Mouse (Mus musculus) spleen, adult 12 weeks (tissue): ENCODE data around the gene Pemt.

Experiments used
- DNase-seq: peaks from one replicate; pipeline ENCODE4 v3.0.0; 2022; ENCODE audit warnings: low spot score

Gene Pemt

DNA sequence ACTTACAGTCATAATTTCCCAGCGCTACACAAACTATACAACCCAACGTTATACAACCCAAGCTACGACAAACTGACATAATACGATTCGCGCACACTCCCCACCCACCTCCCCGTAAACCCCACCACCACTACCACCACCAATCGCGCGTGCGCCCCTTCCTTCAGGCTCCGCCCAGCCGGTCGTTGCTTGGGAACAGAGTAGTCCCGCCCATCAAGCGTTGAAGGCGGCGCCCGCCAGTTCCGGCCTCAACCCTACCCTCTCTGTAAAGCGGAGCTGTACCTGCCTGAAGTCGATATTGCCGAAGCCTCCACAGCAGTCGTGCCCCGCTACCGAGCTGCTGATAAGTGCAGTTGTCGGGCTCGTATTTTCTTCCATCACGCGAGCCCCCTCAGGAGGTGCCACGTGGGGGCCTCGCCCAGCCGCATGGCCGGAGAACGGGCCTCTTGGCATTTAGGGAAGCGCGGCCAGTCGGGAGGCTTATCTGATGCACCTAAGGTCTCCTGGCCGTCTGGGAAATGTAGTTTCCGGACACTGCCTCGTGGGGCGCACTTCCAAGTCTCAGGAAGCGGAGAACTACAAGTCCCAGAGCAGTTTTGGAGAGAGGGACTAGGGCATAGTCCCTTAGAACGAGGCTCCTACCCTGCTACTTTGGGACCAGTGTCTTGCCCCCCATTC is at the start of gene Pemt:
Gene Pemt, minus strand, starts transcription at position 432 of the 678 bp plus-strand sequence.
- peak; percentile 81 for DNase-seq

DNA sequence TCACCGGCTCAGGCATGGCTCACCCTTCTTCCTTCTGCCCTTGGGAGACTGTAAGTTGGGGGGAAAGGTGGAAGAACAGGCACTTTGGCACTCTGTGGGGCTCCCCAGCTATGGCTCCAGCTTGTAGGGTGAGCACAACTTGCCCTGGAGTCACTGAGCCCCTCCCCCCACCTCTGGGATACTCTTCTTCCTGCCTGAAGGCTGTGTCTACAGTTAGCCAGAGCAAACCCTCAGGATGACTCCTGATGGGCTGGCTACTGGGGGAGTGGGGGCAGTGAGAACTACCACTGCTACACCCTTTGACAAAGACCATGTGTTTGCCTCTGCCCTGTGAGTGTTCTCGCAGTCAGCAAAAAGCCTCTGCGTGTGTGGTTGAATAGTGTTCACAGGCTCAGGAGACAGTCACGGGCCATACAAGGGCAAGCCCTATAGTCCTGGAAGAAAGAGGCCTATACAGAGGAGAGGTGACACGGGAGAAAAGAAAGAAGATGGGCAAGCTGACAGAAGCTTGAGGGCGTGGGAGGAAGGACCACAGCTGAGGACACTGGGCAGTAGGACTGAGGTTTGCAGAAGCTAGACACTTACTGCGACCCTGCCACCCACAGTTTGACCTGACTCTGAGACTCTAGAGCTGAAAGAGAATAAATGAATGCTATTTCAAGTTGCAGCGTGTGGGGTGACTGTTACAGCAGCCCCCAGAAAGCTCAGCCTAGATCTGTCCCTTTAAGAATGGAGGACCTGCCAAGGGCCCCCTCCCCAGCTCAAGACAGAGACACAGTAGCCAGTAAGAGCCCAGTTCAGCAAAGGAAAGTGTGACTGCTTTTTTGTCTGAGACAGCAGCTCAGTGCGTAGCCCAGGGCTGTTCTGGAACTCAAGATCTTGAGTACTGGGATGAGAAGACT is 48.9 kb upstream of the Pemt start:
- no peak for DNase-seq

DNA sequence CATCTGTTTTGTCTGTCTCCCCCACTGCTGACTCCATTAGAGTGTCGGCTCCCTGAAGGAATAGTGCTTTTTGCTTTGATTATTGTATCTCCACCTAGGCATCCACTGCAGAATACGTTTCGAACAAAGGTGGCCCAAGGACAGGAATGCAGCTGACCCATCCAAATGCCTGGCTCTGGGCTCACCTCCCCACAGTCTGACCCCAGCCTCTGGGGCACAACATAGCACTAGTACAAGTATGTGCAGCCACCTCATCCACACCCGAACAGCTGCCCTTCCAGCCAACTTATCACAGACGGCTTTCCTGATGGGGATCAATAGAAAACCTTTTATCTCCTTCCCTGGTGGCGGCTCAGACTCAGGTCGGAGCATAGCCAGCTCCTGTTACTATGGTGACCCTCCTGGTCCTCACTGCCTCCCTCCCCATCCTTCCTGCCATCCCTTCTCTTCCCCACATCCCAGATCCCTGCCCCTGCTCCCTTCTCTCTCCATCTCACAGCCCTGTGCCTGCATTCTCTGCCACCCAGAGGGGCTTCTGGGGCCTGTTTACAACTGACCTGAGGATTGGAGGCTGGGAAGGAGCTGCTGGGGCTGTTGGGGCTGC is 47.8 kb upstream of the Pemt start:
- DNase-seq, result no peak

DNA sequence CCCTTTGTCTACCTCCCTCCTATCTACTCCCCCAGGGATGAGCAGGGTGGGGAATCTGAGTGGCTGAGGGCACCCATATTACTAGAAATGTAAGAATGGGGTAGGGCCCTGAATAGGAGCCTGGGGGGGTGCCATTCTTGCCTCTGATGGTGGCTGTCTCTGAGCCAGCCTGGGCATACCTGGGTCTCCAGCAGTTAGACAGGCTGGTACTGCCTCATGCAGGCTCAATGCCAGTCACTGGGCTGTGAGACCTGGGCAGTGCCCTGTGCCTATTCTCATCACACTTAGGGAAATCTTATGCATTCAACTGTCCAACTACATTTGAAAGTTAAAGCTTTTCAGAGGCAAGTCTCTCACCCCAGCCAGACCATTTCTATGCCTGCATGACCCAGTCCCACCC is 46.9 kb upstream of the Pemt start:
- DNase-seq, result no peak

DNA sequence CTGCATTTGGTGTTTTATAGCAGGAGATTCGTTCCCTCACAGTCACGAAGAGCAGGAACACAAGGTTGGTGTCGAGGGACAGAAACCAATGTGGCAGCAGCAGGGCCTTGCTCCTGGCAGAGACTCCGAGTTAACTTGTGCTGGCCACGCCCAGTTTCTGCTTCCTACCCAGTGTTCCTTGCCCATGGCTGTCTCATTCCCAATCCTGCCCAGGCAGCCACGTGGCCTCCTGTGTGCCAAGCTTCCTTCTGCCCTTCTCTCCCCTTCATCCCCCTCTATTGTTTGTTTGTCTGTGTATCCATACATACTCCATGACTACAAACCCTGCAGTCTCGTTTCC is 45.1 kb upstream of the Pemt start:
- no peak for DNase-seq

DNA sequence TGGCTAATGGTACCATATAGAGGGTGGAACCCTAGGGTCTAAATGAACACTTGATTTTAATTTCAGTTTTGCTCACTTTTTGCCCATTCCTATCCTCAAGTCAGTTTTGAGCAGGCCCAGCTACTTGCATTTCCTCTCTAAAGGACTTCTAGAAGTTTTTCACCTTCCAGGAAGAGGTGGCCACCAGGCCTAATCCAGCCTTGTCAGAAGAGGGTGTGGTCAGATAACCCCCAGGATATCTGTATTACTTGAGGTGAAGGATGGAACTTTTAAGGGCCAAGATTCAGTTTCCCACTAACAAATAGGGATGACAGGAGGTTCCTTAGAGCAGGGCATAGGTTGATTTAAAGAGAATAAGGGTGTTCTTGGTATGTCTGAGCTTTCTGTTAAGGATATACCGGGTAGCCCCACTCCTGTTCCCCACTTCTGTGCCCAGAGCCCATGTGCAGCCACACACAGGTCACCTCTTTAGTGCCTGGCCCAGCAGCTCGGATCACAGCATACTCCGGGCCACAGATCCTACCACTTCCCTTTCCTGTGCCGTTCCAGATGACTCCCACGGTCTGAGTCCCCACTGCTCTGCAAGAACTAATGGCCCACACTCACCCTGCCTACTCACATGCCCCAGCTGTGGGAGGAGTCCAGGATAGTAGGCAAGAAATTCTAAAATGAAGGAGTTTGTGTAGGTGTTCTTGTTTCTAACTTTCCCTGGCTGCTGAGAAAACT is 44.6 kb upstream of the Pemt start:
- DNase-seq, result no peak

DNA sequence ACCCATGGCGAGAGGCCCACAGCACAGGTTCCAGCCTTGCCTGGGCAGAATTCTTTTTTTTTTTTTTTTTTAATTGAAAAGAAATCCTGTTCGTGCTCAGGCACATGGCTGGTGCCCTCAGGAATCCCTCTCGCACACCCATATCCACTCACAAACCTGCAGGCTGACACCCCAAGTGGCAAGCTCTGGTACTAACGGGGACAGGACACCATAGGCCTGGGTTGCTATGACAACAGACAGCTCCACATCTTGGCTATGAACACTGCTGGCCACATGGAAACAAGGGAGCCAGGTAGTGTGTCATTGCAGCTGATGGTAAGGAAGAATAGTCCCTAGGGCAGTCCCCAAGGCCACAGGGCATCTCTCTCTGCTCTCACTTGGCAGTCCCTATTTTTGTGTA is 42.7 kb upstream of the Pemt start:
- DNase-seq, result no peak

DNA sequence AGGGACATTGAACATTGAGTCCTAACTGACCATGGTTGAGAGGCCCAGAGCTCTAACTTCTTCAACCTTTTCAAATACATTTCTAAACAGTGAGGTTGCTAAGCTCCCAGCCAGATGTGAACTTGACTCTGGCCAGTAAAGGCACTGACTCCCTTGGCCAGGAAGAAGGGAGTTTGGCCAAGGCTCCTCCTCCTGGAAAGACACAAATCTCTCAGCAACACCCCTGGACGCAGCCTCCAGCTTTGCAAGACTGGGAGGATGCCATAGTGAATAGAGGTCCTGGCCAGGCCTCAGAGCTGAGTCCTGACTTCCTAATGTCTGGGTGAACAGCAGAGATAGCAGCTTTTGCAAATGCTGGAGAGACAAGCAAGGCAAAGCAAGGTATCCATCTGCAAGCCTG is 40.4 kb upstream of the Pemt start:
- no peak for DNase-seq

DNA sequence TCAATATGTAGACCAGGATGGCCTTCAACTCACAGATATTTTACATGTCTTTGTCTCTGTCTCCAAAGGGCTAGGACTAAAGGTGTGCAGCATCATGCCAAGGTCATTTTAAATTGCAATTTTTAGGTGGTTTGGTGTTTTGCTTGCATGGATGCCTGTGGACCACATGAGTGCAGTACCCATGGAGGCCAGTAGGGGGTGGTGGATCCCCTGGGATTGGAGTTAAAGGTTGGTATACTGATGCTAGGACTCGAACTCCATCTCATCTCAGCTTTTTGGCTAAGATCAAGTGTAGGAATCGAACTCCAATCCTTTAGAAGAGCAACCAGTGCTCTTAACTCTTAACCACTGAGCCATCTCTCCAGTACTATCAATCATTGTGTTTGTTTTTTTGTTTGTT is 38.3 kb upstream of the Pemt start:
- peak; percentile 58 for DNase-seq

DNA sequence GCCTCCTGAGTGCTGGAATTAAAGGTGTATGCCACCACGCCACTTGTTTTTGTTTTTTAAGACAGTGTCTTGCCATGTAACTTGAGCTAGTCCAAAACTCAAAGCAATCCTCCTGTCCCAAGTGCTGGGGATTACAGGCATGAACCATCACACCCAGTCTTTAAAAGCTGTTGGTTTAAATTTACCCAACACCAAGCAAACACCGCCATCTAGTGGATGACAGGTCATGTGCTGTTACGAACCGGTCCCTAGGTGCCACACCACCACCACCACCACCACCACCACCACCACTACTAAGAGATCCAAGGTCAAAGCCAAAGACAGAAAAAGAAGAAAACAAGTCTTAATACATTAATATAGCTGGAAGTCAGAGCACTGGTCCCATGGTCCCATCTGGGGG is 30.5 kb upstream of the Pemt start:
- DNase-seq, result peak; percentile 31

DNA sequence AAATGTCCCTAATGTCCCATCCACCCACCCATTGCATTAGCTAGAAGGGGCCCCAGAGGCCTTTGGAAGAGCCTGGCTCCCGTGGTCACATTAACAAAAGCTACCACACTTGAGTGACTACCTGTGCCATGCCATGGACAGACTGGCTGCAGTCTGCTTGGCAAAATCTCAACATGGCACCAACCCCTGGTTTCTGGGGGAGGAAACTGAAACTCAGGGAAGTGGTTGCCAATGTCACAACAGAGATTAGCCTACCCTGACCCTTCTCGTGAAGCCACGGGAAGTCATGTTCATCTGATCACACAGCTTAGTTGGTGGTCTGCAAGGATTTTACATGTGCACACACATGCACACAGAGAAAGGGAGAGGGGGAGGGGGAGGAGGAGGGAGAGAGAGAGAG is 29.9 kb upstream of the Pemt start:
- no peak for DNase-seq

DNA sequence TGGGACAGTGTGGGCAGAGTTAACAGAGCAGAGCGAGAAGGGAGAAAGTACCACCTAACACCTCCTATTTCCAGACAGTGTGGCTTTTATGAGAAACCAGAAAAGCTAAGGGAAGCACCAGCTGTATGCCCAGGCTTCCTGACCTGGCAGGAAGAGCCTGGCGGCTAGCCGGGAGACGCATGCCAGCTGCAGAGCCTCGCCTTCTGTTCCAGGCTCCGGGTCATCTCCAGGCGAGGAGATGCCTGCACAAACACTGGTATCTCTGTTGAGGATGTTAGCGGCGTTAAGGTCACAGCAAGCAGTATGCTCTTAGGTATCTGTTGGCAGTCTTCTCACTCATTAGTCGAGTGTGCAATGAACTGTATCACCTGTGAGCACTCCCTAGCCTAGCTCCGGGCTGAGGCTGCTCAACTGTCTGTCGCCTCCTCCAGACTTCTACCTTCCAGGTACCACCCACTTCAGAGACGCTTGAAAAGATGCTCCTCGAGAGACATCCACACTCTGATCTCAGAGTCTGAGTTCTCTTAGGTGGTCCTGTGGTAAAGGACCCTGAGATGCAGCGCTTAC is 27.7 kb upstream of the Pemt start:
- no peak for DNase-seq

DNA sequence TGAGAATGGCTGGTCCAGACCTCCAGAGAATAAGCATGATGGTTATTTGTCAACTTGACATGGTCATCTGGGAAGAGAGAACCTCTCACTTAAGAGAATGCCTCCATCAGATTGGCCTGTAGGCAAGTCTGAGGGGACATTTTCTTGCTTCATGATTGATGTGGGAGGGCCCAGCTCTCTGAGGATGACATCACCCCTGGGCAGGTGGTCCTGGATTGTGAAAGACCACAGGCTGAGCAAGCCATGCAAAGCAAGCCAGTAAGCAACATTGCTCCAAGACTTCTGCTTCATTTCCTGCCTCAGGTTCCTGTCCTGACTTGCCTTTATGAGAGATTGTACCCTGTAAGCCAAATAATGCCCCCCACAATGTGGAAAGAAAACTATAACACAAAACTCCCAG is 26.8 kb upstream of the Pemt start:
- DNase-seq, result no peak

DNA sequence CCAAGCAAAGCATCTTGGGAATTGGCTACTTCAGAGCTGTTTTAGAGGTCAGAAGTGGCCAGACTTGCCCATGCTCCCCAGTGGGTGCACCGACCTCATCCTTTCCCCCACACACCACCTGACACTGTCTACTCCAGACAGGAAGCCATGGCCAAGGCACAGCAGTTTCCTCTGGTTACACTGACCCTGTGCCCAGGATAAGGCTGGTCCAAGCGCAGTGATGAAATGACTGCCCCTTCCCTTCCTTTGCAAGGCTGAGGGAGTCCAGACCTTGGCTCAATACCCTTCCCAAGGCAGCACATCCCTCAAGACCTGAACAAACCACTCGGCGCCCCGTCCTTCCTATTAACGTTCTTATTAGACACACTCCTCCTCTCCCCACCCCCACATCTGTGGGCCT is 24.9 kb upstream of the Pemt start:
- no peak for DNase-seq

DNA sequence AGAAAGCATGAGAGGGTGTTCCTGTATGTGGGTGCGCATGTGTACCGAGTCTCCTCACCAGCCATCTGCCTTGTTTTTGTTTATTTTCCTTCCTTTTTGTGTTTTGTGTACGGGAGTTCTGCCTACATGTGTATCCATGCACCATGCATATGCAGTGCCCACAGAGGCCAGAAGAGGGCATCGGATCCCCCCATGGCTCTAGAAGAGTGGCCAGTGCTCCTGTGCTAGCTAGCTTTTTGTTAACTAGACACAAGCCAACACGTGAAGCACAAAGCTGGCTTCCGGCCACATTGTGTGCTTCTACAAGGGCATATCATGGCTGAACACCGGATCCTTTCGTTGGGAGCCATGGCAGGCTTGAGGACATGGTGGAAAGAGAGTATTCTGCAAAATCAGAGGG is 24.3 kb upstream of the Pemt start:
- peak; percentile 35 for DNase-seq

DNA sequence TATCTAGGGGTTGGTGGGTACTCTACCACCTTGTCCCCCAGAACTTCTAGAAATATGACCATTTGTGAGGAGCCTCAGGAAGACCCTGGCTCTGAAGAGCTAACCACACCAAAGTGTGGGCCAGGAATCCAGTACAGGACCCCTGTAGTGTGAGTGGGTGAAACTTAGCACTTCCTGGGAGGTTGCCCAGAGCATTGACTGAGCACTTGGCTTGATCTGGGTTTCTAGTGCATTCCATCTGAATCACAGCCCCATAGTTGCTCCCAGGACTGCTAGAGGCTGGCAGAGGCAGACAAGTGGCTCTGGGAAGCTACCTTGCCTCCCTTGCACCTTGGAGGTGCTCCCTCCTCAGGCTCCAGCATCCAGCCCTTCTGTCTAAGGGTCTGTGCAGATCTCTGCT is 22.3 kb upstream of the Pemt start:
- DNase-seq, result no peak

DNA sequence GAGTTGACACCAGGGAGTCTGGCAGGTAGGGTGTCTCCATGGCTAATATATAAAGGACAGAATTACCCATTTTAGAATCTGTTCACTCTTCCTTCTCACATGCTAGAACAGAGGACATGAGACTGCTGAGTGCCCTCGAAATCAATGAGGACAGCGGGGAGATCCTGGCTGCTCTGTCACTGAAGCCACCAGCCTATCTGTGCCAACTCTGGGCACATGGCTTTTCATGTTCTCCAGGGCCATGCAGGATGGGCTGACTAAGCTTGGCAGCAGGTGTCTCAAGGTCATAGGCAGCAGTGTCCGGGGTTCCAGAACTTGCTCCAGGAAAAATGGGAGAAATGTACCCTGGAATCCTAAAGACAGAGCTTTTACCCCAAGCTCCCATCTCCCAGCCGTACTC is 21.4 kb upstream of the Pemt start:
- no peak for DNase-seq

DNA sequence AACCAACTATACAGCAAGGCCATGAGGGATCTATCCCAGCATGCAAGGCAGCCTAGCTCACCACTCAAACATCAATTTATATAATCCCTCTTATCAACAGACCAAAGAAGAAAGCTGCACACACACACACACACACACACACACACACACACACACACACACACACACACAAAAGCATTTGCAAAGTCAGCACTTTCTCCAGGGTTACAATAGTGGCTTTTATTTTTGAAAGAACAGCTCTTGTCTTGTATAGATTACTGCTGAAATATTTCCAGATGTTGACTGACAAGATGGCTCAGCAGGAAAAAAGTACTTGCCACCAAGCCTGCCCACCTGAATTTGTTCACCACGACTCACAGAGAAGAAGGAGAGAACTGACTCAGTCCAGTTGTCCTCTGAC is 19.0 kb upstream of the Pemt start:
- no peak for DNase-seq

DNA sequence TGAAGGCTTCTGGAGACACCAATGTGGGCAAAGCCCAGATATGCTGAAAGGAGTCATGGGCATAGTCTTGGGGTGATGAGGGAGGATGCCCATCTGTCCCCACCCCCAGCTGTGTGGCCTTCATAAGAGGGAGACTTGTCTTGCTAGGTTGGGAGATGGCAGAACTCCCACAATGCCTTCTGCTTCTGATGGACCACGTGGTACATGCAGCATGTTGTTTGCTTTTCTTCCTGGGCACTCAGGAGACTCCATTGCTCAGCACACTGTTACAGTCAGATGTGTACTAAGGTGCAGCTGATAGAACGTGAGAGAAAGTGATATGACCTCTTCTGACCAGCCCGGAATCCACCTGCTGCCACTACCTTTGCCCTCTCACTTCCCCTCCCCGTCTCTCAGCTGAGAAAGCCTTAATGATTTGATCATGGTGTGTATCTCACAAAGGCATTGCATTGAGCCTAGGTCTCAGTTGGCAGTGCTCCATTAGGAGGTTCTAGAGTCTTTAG is 15.3 kb upstream of the Pemt start:
- DNase-seq, result no peak

DNA sequence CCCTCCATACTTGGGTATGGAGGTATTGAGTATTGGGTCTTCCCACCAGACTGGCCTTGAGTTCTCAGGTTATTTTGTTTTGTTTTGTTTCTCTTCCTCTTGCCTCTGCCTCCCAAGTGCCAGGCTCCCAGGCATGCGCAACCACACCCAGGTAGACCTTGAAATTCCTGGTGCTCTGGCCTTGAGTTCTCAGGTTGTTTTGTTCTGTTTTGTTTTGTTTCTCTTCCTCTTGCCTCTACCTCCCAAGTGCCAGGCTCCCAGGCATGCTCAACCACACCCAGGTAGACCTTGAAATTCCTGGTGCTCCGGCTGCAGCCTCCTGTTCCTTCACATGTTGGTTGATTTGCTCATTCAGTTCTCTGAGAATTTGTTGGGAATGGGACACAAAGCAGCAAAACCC is 13.7 kb upstream of the Pemt start:
- no peak for DNase-seq

DNA sequence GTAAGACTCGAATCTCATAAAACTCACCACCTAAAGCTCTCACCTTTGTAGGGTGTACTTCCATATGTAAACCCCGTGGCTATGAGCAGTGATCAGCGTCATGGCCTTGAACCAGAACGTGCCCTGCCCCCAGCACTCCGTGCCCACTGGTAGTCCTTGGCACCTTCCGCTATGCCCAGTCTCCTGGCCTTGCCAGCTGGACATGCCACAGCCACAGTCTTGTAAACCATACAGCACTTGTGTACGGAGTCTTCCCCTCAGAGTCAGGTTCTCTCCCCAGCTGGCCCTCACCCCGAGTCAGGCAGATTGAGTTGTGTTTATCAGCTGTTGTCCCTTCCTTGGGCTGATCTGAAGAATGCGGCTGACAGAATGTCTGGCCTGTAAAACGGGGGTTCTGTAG is 12.2 kb upstream of the Pemt start:
- no peak for DNase-seq

DNA sequence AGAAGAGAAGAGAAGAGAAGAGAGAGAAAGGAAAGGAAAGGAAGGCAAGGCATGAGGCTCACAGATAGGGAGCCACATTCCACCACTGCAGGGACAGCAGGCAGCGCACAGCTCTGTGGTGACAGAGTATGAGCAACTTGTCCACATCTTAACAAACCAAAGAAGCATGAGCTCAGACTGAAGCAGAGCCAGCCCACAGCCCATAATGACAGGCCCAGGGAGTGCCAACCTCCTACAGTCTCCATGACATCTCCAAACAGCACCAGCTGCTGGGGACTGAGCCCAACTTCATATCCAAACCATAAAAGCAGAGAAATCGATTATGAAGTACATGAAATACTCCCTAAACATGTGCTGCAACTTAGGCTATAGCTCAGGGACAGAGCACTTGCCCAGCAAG is 11.7 kb upstream of the Pemt start:
- DNase-seq, result no peak
